Mouse (Mus musculus) ES-Bruce4 (cell line): ENCODE measurements at regions not wholly inside any gene's neighbourhood (a gene's known extent, or its start where the extent isn't known, plus 50 kb on each side); places are given as distances from the start of the nearest gene placed in this dataset.
"Not testable (repeated sequence)": the region's sequence is repeated elsewhere in the genome, so short reads cannot be mapped to it uniquely, and the experiment has no call there.

Experiments
- H3K27ac ChIP-seq: 2 replicates; pipeline ENCODE4 v1.5.1; 2012; ENCODE audit warnings: low read length, inconsistent platforms; ENCODE audit not compliant: insufficient read depth
- H3K27me3 ChIP-seq: 2 replicates; pipeline ENCODE4 v1.6.1; 2012; ENCODE audit warnings: mild to moderate bottlenecking, low read length, inconsistent platforms; ENCODE audit not compliant: control insufficient read depth, poor library complexity, insufficient read depth, severe bottlenecking
- H3K36me3 ChIP-seq: 2 replicates; pipeline ENCODE4 v1.6.1; 2012; ENCODE audit warnings: inconsistent platforms, mild to moderate bottlenecking, low read length, moderate library complexity; ENCODE audit not compliant: control insufficient read depth, poor library complexity, insufficient read depth, severe bottlenecking
- H3K4me1 ChIP-seq: one replicate; pipeline ENCODE4 v1.8.1; 2011; ENCODE audit warnings: low read length; ENCODE audit not compliant: control insufficient read depth, insufficient read depth
- H3K4me3 ChIP-seq: 2 replicates; pipeline ENCODE4 v1.5.1; 2011; ENCODE audit warnings: low read depth, mild to moderate bottlenecking, low read length
- H3K9ac ChIP-seq: 2 replicates; pipeline ENCODE4 v1.6.1; 2012; ENCODE audit warnings: low read depth, mild to moderate bottlenecking, inconsistent platforms; ENCODE audit not compliant: poor library complexity, severe bottlenecking
- H3K9me3 ChIP-seq: replicated peaks from 2 replicates; pipeline ENCODE4 v1.6.1; 2012; ENCODE audit warnings: mild to moderate bottlenecking, low read length, inconsistent platforms; ENCODE audit not compliant: control insufficient read depth, poor library complexity, insufficient read depth, severe bottlenecking
- CTCF ChIP-seq: IDR thresholded peaks from one replicate; pipeline ENCODE4 v1.8.1; 2011; ENCODE audit warnings: low read depth, low read length
- EP300 ChIP-seq: IDR thresholded peaks from 2 replicates; pipeline ENCODE4 v1.6.1; 2011; ENCODE audit warnings: low read depth, low read length; ENCODE audit not compliant: insufficient read depth
- POLR2A ChIP-seq: IDR thresholded peaks from one replicate; pipeline ENCODE4 v1.8.1; 2011; ENCODE audit warnings: low read length; ENCODE audit not compliant: insufficient read depth

DNA sequence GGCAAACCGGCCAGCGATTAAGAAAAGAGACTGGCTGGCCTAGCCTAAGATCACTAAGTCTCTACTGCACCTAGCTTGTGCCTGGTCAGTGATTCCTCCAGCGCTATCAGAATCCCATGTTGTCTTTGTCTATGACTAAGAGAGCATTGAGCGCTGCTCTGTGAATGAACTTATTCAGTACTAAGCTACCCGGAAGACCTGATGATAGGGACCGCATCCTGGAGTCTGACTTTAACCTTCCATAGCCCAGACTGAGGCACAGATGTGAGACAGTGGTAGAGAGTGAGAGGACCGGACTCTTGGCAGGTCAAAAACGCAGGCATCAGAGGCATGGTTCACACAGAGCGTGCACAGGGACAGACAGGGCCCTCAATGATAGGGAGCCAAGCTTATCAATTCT, 252.5 kb upstream of the Smim15 start:
- H3K9ac ChIP-seq = no peak overlapping the region
- no peaks in the 10 kb centered on the region for H3K36me3 ChIP-seq
- H3K27ac ChIP-seq = no peak overlapping the region
- no peaks in the 10 kb centered on the region for H3K9me3 ChIP-seq
- no peak overlapping the region for H3K4me3 ChIP-seq
- peaks cover 2% of the 10 kb centered on the region for H3K4me1 ChIP-seq
- H3K27me3 ChIP-seq = no peaks in the 10 kb centered on the region
- TF ChIP-seq EP300 (no peak), CTCF (no peak), POLR2A (no peak)

DNA sequence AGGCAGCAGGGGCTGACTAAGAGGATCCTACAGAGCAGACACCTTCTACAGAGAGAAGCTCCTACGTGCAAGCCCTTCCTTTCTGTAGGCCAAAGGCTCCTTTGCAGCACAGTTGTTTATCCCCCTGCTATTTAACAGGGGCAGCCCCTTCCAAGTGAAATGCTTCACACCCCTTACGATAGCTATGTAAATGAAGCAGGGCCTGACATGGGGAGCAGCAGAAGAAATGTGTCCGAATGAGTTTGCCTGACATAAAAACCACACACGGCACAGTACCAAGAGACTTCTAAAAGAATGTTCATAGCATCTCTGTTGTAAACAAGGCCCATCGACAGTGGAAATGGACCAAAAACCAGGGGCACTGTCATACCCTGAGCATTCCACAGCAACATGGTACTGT, 259.3 kb upstream of the Smim15 start:
- no peaks in the 10 kb centered on the region for H3K27me3 ChIP-seq
- H3K9ac ChIP-seq = no peak overlapping the region
- no peaks in the 10 kb centered on the region for H3K4me1 ChIP-seq
- H3K27ac ChIP-seq = no peak overlapping the region
- H3K4me3 ChIP-seq = no peak overlapping the region
- TF ChIP-seq POLR2A (no peak), EP300 (no peak), CTCF (no peak)
- no peaks in the 10 kb centered on the region for H3K36me3 ChIP-seq
- H3K9me3 ChIP-seq = no peaks in the 10 kb centered on the region

DNA sequence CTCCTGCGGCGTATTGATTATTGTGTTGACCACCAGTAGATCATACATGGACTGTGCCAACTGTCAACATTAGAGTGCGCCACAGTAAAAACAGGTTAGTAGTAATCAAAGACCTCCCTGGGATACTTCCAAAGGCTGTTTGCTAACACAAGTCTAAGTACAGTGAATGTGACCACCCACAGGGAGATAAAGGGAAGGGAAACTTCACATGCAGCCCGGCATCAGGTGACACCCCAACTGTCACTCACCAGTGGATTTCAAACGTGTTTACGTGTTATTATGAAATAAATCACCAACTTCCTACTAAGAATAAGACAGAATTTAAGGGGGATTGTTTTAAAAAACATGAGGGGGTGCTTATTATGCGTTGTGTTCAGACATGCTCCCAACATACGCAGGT, 262.5 kb upstream of the Smim15 start:
- no peaks in the 10 kb centered on the region for H3K36me3 ChIP-seq
- H3K9ac ChIP-seq = no peak overlapping the region
- no peaks in the 10 kb centered on the region for H3K4me1 ChIP-seq
- no peaks in the 10 kb centered on the region for H3K27me3 ChIP-seq
- H3K9me3 ChIP-seq = no peaks in the 10 kb centered on the region
- no peak for TF ChIP-seq EP300
- no peak for TF ChIP-seq CTCF
- TF ChIP-seq POLR2A = no peak
- H3K4me3 ChIP-seq = no peak overlapping the region
- H3K27ac ChIP-seq = no peak overlapping the region

DNA sequence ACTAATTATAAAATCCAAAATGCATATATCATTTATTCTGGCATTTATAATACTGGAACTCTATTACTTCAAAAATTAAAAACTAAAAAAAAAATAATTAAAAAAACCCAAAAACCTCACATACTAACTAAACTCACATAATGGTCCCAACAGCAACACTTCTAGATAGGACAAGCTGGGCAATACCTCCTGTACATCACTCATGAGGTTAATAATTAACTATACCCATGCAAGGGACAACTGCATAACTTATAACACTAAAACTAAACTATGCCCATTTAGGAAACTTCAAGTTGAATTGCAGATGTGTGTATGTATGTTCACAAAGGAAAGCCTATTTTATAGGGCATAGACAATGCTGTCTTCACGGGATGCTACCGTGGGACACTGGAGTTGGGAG, 263.0 kb upstream of the Smim15 start:
- no peak overlapping the region for H3K27ac ChIP-seq
- TF ChIP-seq EP300 (no peak), POLR2A (no peak), CTCF (no peak)
- no peaks in the 10 kb centered on the region for H3K9me3 ChIP-seq
- H3K9ac ChIP-seq = no peak overlapping the region
- no peaks in the 10 kb centered on the region for H3K4me1 ChIP-seq
- no peaks in the 10 kb centered on the region for H3K36me3 ChIP-seq
- H3K4me3 ChIP-seq = no peak overlapping the region
- no peaks in the 10 kb centered on the region for H3K27me3 ChIP-seq

DNA sequence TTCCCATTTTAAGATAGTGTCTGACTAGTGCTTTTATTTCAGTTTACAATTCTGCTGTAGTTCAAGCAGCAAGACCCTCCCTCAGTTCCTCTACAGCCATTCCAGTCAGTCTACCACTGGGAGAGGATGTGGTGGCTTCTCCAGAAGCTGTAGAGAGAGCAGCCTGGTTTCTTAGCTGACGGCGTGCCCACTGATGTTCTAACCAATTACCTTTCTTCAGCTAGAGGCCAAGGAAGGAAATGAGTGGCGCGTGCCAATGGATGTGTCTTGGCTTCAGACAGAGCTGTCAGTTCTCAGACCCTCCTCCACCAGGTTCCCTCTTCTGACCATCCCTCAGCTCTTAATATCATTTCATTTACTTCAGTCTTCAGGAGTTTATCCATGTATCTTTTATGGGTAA, 264.7 kb upstream of the Smim15 start:
- H3K27me3 ChIP-seq = no peaks in the 10 kb centered on the region
- no peak overlapping the region for H3K9ac ChIP-seq
- H3K4me1 ChIP-seq = no peaks in the 10 kb centered on the region
- H3K27ac ChIP-seq = no peak overlapping the region
- no peaks in the 10 kb centered on the region for H3K9me3 ChIP-seq
- no peak overlapping the region for H3K4me3 ChIP-seq
- TF ChIP-seq CTCF = no peak
- no peak for TF ChIP-seq EP300
- TF ChIP-seq POLR2A = no peak
- H3K36me3 ChIP-seq = no peaks in the 10 kb centered on the region

DNA sequence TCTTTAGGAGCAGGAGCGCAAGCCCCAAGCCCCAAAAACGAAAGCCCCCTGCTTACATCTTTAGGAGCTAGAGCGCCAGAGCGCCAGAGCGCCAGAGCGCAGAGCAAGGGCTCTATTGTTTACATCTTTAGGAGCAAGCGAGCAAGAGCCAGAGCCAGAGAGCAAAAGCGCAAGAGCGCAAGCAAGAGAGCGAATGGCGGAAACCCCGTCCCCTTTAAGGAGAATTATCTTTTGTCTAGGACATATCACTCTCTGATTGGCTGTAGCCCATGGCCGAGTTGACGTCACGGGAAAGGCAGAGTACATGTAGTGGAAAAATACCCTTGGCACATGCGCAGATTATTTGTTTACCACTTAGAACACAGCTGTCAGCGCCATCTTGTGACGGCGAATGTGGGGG, 269.7 kb upstream of the Smim15 start:
- H3K9ac ChIP-seq, H3K36me3 ChIP-seq, H3K4me3 ChIP-seq, H3K4me1 ChIP-seq, H3K27ac ChIP-seq, H3K9me3 ChIP-seq, H3K27me3 ChIP-seq: not testable (repeated sequence)
